Mouse (Mus musculus) thymus, adult 2 months (tissue): ENCODE results near the gene Plekhn1.

Experiments used
- CTCF ChIP-seq: fragments of 200-500 bp; IDR thresholded peaks from 2 replicates; pipeline ENCODE4 v1.5.1; 2012; ENCODE audit warnings: mild to moderate bottlenecking, control low read depth, low read length, moderate library complexity, borderline replicate concordance; ENCODE audit not compliant: control insufficient read depth, poor library complexity, insufficient read depth; ENCODE audit errors: extremely low read depth
- POLR2A ChIP-seq: fragments of 200-500 bp; IDR thresholded peaks from 2 replicates; pipeline ENCODE4 v1.6.1; 2012; ENCODE audit warnings: mild to moderate bottlenecking, low read length, control low read depth, moderate library complexity; ENCODE audit not compliant: control insufficient read depth, poor library complexity, insufficient read depth; ENCODE audit errors: extremely low read depth

- no peak for TF ChIP-seq CTCF
- no peak for TF ChIP-seq POLR2A
These were observed 24.6 kb downstream of the Plekhn1 start for GRCm38 (mm10) chr4:156209963-156210635.
